Mouse (Mus musculus) G1E (cell line): ENCODE data around the gene Grip1. TPM values are rescaled to one million over a fixed set of nuclear protein-coding genes. Genes with fewer than 3 reads are reported as not detected.

Source experiments
- ATAC-seq: 2 replicates; pipeline ENCODE4 v1.8.0; 2016; ENCODE audit warnings: mild to moderate bottlenecking; ENCODE audit not compliant: insufficient number of reproducible peaks, poor library complexity, low FRiP score, severe bottlenecking; ENCODE audit errors: extremely low read depth
- DNase-seq: peaks from one replicate; pipeline ENCODE4 v3.0.0; 2012; ENCODE audit warnings: low spot score
- H3K27me3 ChIP-seq: 2 replicates; pipeline ENCODE4 v1.6.1; 2012; ENCODE audit warnings: mild to moderate bottlenecking, low read length, inconsistent platforms; ENCODE audit not compliant: insufficient read depth
- H3K36me3 ChIP-seq: replicated peaks from 2 replicates; pipeline ENCODE3; 2012; ENCODE audit warnings: mild to moderate bottlenecking, inconsistent platforms
- H3K4me1 ChIP-seq: 2 replicates; pipeline ENCODE4 v1.6.1; 2012; ENCODE audit warnings: low read depth, low read length, inconsistent platforms, mixed read lengths; ENCODE audit not compliant: insufficient read depth
- H3K4me3 ChIP-seq: 2 replicates; pipeline ENCODE4 v1.5.1; 2012; ENCODE audit warnings: low read depth, mild to moderate bottlenecking, inconsistent platforms, low read length, moderate library complexity, mixed read lengths
- H3K9me3 ChIP-seq: replicated peaks from 2 replicates; pipeline ENCODE4 v1.6.1; 2012; ENCODE audit warnings: inconsistent platforms
- CTCF ChIP-seq: IDR thresholded peaks from 2 replicates; pipeline ENCODE4 v1.5.1; 2012; ENCODE audit warnings: low read depth, low read length, inconsistent platforms, mixed read lengths
- GATA1 ChIP-seq: IDR thresholded peaks from 2 replicates; pipeline ENCODE4 v1.6.1; 2012; ENCODE audit warnings: borderline replicate concordance, low read length, inconsistent platforms, mixed read lengths
- GATA2 ChIP-seq: IDR thresholded peaks from 2 replicates; pipeline ENCODE4 v1.6.1; 2012; ENCODE audit warnings: low read depth, low read length, inconsistent platforms, borderline replicate concordance
- POLR2AphosphoS5 ChIP-seq: IDR thresholded peaks from 2 replicates; pipeline ENCODE4 v1.6.1; 2012; ENCODE audit warnings: low read depth, low read length, inconsistent platforms; ENCODE audit not compliant: insufficient replicate concordance
- TAL1 ChIP-seq: conservative IDR thresholded peaks from 2 replicates; pipeline ENCODE4 v1.6.1; 2012; ENCODE audit warnings: low read depth, low read length, inconsistent platforms, mixed read lengths
- polyA plus RNA-seq: library from polyadenylated mRNA; stranded (reverse); fragments of >175 nt; gene quantifications from 2 replicates; pipeline ENCODE4 v1.2.3, GENCODE M21; 2012
- total RNA-seq, 2 experiments: library from RNA; stranded (forward) in 1 of 2; stranded (reverse) in 1 of 2; fragments of 200-1000 nt in 1 of 2; fragments of >200 nt in 1 of 2; fragmentation: Nextera tagmentation in 1 of 2; gene quantifications; 2 replicates each; pipeline ENCODE4 v1.2.3; 2014 to 2017

Grip1 gene
- total and polyA plus RNA-seq, 3 experiments = 0.11 TPM; not detected in 2

DNA sequence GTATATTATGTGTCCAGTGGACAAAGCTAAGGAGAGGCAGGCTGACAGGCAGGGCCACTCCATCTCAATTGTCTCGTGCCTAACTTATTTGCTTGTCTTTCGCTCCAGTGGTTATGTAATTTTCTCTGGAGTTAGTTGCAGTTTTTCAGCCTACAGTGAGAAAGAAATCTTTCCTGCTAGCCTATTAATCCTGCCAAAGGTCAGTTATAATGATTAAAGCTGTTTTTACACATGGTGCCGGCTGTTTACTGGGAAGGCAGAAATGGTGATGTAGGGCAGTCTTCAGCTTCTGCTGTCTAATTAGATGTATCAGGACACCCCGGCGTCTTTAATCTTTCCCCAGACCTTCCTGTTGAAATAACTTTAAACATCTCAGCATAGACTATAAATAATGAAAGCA, 276.6 kb downstream of the Grip1 start:
- Histone ChIP-seq H3K4me1 (no peaks in the 10 kb centered on the region), H3K9me3 (peaks cover 52% of the 10 kb centered on the region), H3K36me3 (no peaks in the 10 kb centered on the region), H3K27me3 (no peaks in the 10 kb centered on the region), H3K4me3 (no peak overlapping the region)
- TF ChIP-seq POLR2AphosphoS5 (no peak), CTCF (no peak), GATA1 (no peak), TAL1 (no peak), GATA2 (no peak)
- DNase-seq (no peak), ATAC-seq (no peak)

DNA sequence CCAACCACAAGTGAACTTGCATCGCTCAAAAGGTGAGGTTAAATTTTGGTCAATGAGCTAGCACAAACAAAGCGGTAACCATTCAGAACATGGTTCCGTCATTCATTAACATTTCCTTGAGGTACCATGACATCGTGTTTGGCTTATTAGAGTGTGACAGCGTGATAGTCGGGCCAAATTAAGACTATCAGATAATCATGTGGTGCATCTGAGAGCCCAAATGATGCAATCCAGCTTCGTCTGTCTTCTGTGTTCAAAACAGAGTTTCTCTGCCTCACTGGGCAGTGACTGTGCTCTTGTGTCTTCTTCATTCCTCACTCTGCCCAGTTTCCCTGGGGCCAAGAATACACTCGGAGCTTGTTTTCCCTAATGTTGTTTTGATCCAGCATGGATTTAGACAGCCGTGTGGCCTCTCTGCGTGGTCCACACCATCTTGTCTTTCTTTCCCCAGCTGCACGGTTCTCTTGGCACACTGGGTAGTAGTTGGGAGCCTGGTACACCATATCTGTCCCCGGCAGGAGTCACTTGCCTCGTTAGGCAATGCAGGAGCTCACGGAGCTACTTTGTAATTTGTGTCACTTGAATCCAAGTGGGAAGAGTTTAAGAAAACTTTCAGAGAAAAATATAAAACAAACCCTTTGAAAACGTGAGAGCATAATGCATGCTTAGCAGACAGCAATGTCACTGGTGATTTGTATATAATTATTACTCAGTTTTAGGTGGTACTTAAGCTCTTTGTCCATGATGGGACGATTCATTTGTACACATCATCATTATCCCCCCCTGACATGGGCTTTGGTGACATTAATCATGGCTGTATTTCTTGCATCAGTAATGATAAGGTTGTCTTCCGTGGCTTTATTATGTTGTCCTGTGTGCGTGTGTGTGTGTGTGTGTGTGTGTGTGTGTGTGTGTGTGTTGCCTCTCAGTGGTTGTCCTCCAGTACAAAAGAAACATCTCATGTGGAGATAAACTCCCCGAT, 281.7 kb downstream of the Grip1 start:
- Histone ChIP-seq H3K27me3 (no peaks in the 10 kb centered on the region), H3K4me1 (no peaks in the 10 kb centered on the region), H3K36me3 (no peaks in the 10 kb centered on the region), H3K9me3 (peaks cover 64% of the 10 kb centered on the region), H3K4me3 (no peak overlapping the region)
- ATAC-seq = no peak
- TF ChIP-seq CTCF (no peak), GATA1 (no peak), GATA2 (no peak), POLR2AphosphoS5 (no peak), TAL1 (no peak)
- no peak for DNase-seq

DNA sequence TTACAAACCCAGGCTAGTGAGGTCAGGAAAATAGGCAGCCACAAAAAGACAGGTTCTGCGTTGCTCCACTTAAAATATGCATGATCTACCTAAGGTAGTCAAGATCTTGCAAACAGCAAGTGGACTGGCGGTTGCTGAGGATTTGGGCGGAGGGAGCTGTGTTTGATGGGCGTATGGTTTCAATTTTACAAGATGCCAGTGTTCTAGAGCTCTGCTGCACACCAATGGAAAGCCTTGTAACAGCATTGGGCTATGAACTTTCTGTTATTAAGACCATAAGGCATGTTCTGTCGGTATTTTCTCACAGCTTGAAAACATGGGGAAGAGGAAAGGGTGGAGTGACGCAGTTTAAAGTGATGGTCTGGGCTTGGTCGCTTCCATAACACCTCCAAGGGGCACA, 285.8 kb downstream of the Grip1 start:
- Histone ChIP-seq H3K4me1 (no peaks in the 10 kb centered on the region), H3K4me3 (no peak overlapping the region), H3K9me3 (peaks cover 65% of the 10 kb centered on the region), H3K27me3 (no peaks in the 10 kb centered on the region), H3K36me3 (no peaks in the 10 kb centered on the region)
- ATAC-seq = no peak
- DNase-seq = no peak
- no peak for TF ChIP-seq CTCF
- TF ChIP-seq POLR2AphosphoS5 = no peak
- TF ChIP-seq GATA1 = no peak
- no peak for TF ChIP-seq TAL1
- TF ChIP-seq GATA2 = no peak

DNA sequence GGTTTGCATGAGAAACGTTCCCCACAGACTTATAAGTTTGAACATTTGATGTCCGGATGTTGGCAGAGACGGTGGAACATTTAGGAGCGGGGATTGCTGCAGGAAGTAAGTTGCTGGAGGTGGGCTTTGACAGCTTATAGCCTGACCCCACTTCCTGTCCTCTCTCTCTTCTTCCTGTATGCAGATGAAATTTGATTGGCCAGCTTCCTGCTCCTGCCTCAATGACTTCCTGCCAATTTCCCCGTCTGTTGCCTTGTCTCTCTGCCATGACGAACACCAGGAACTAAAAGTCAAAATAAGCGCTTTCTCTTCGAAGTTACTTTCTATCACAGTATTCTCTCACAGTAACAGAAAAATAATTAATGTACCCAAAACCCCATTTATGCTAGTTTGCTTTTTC, 289.1 kb downstream of the Grip1 start:
- no peak for TF ChIP-seq TAL1
- TF ChIP-seq GATA1 = no peak
- H3K36me3 ChIP-seq = no peaks in the 10 kb centered on the region
- H3K9me3 ChIP-seq = peaks cover 52% of the 10 kb centered on the region
- DNase-seq (no peak), ATAC-seq (no peak)
- H3K27me3 ChIP-seq = no peaks in the 10 kb centered on the region
- no peak overlapping the region for H3K4me3 ChIP-seq
- no peaks in the 10 kb centered on the region for H3K4me1 ChIP-seq

DNA sequence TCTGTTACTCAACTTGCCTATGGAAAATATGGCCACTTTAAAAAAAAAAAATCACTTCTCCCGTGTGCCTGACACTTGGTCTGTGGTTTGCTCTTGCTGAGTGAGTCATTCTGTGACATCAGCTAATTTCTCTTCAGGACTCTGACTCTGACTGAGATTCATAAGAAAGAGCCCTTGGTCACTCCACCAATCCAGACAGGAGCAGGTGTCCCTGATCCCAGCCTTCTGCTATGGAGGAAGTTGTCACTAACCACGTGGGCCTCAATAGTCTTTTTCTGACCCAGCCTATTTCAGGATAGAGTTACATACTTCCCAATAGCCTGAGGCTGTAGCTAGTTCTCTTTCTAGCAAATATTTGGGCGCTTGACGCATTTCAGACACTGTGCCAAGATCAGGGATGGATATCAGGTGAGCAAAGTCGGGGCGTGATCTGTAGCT, 298.8 kb downstream of the Grip1 start:
- DNase-seq (no peak), ATAC-seq (no peak)
- Histone ChIP-seq H3K27me3 (no peaks in the 10 kb centered on the region), H3K4me1 (no peaks in the 10 kb centered on the region), H3K36me3 (no peaks in the 10 kb centered on the region), H3K9me3 (peaks cover 58% of the 10 kb centered on the region), H3K4me3 (no peak overlapping the region)
- TF ChIP-seq GATA1 = no peak
- no peak for TF ChIP-seq TAL1
- no peak for TF ChIP-seq GATA2
- TF ChIP-seq CTCF = no peak
- TF ChIP-seq POLR2AphosphoS5 = no peak

DNA sequence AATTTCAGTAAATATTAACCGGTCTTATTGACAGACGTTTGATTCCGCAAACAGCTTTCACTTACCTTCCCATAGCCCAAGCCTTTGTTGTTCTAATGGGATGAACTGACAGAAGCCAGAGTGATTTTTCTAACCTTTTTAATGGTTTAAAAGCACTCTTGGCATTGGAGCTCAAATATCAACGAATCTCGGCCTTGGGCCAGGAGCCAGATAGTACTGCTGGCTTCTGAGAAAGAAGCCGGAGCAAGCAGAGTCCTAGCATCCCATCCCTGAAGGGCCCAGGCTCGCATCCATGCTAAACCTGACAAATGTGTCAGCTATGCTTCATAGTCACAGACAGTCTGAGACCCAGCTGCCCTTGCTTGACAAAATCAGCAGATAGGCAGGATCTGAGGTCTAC, 302.6 kb downstream of the Grip1 start:
- Histone ChIP-seq H3K4me1 (no peaks in the 10 kb centered on the region), H3K9me3 (peaks cover 59% of the 10 kb centered on the region), H3K4me3 (no peak overlapping the region), H3K27me3 (no peaks in the 10 kb centered on the region), H3K36me3 (no peaks in the 10 kb centered on the region)
- DNase-seq (no peak), ATAC-seq (no peak)
- TF ChIP-seq TAL1 (no peak), GATA2 (no peak), CTCF (no peak), POLR2AphosphoS5 (no peak), GATA1 (no peak)
